Mouse (Mus musculus) thymus, adult 2 months (tissue): ENCODE measurements around the gene Crocc.

ENCODE experiments used
- CTCF ChIP-seq: fragments of 200-500 bp; IDR thresholded peaks from 2 replicates; pipeline ENCODE4 v1.5.1; 2012; ENCODE audit warnings: mild to moderate bottlenecking, control low read depth, low read length, moderate library complexity, borderline replicate concordance; ENCODE audit not compliant: control insufficient read depth, poor library complexity, insufficient read depth; ENCODE audit errors: extremely low read depth
- POLR2A ChIP-seq: fragments of 200-500 bp; IDR thresholded peaks from 2 replicates; pipeline ENCODE4 v1.6.1; 2012; ENCODE audit warnings: mild to moderate bottlenecking, low read length, control low read depth, moderate library complexity; ENCODE audit not compliant: control insufficient read depth, poor library complexity, insufficient read depth; ENCODE audit errors: extremely low read depth

- no peak for TF ChIP-seq CTCF
- no peak for TF ChIP-seq POLR2A
Measured at GRCm38 (mm10) chr4:141008028-141008427, 52.3 kb downstream of the Crocc start.
